Mouse (Mus musculus): ENCODE measurements at regions not wholly inside any gene's neighbourhood (a gene's known extent, or its start where the extent isn't known, plus 50 kb on each side); places are given as distances from the start of the nearest gene placed in this dataset.

DNA sequence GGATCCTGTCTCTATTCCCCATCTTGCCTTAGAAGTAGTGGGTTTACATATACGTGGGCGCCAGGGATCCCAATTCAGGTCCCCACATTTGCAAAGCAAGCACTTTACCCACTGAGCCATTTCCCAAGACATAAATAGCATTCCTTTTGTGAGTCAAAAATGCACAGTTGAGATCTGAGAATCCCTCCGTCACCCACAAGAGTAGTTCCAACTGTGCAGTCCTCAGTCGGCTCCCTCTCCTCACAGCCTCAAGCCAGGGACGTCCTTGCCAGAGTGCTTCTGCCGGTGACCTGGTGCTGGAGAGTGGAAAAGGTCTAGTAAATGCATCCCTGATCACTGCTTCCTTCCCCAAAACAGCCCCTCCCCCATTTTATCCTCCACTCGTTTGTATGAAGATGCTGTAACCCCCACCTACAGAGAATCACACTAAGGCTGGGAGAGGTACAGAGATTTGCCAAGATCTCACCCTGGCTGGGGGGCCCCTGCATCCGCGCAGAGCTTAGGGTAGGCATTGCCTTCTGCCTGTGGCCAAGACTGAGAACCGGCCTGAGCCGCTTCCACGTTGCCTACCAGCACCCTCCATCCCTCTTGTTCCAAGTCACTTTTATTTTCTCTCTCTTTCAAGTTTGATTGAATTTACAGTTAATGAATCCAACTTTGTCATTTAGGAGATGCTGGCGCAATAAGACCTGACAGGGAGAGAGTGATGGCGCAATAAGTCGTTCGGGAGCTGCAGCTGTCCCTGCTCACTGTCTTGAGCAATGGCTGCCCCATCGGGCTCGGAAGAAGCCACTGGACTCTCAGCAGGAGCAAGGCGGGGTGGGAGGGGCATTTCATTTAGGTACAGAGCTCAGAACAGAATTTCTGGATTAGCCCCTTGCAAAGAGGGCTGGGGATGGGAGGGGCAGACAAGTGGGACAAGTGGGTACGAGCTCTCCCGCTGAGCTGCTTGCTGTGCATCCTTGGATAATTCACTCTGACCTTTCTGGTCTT is 74.5 kb upstream of the Zfp618 start:
- peak; percentile 45 for DNase-seq

DNA sequence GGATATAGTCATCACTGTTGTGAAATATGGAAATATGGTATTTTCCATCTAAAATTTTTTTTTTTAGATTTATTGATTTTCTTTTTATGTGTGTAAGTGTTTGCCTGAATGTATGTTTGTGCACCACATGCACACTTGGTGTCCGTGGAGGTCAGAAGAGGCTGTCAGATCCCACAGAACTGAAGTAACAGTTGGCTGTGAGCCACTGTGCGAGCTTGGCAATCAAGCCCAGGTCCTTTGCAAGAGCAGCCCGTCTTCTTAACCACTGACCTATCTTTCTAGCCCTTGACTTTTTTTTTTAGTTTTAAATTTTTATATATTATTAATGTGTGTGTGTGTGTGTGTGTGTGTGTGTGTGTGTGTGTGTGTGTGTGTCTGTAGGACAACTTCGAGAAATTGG is 52.5 kb upstream of the Zfp618 start:
- DNase-seq: no peak
